Mouse (Mus musculus): ENCODE measurements around the gene Hoxc5.

DNA sequence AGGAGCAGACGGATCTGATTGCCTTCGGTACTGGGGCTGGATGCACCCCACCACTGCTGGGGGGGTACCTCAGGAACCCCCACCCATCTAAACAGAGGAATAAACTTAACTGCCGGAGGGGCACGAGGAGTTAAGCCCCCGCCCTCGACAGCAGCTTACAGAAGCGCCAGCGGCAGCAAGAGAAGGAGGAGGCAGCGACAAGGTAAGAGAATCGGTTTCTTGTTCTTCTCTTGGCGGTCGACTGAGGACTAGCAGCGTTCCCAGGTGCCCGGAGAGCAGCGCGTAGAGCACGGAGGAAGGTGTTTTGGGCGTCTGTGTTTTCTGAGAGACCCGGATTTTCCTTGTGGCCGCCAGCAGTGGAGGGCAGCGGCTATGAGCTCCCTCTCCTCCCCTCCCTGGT lies 5.0 kb downstream of the Hoxc5 start:
- no peak for TF ChIP-seq CTCF (IDR thresholded peaks at IDR 0.05; ENCODE audit: low read depth)
- no peak for TF ChIP-seq EP300 (IDR thresholded peaks at IDR 0.05; ENCODE audit: low read depth)
